Mouse (Mus musculus) embryonic facial prominence, embryonic 10.5 days (tissue): ENCODE results near the gene Mia. TPM values are rescaled to one million over a fixed set of nuclear protein-coding genes. Genes with fewer than 3 reads are reported as not detected.

Experiments
- DNase-seq: peaks from one replicate; pipeline ENCODE4 v3.0.0-alpha.2; 2017; ENCODE audit warnings: low spot score
- H3K27ac ChIP-seq: fragments of 300-500 bp; sonication (generic); replicated peaks from 2 replicates; pipeline ENCODE4 v1.5.1; 2016; ENCODE audit warnings: mild to moderate bottlenecking
- H3K27me3 ChIP-seq: fragments of 300-500 bp; sonication (generic); replicated peaks from 2 replicates; pipeline ENCODE4 v1.6.1; 2016; ENCODE audit warnings: low read depth, mild to moderate bottlenecking; ENCODE audit not compliant: poor library complexity, severe bottlenecking
- H3K36me3 ChIP-seq: fragments of 300-500 bp; sonication (generic); replicated peaks from 2 replicates; pipeline ENCODE4 v1.6.1; 2016; ENCODE audit warnings: mild to moderate bottlenecking, moderate library complexity
- H3K4me1 ChIP-seq: fragments of 300-500 bp; sonication (generic); 2 replicates; pipeline ENCODE4 v1.6.1; 2016
- H3K4me3 ChIP-seq: fragments of 300-500 bp; sonication (generic); 2 replicates; pipeline ENCODE4 v1.5.1; 2016; ENCODE audit warnings: mild to moderate bottlenecking, moderate library complexity
- H3K9me3 ChIP-seq: fragments of 300-500 bp; sonication (generic); 2 replicates; pipeline ENCODE4 v1.6.1; 2016; ENCODE audit warnings: mild to moderate bottlenecking
- WGBS: fragments of 180-500 bp; shearing (Covaris S2); methylation state at CpG from one replicate; pipeline ENCODE4 v1.1.7; 2016; 5-methylcytosine and 5-hydroxymethylcytosine counted together
- microRNA counts: library from miRNA; unstranded; fragments of <30 nt; microRNA quantifications from one replicate; lab custom pipeline; 2017
- microRNA-seq: library from miRNA; unstranded; fragments of <30 nt; microRNA quantifications from one replicate; pipeline ENCODE4, GENCODE M21; 2017
- polyA plus RNA-seq: library from polyadenylated mRNA; unstranded; fragments of >200 nt; fragmentation: Nextera tagmentation; extraction: Ambion mirVana; gene quantifications from 2 replicates; pipeline ENCODE4 v1.2.1, GENCODE M21; 2016

Mia gene
- polyA plus RNA-seq, 1 experiment from 2014 or later: 0.62 TPM

DNA sequence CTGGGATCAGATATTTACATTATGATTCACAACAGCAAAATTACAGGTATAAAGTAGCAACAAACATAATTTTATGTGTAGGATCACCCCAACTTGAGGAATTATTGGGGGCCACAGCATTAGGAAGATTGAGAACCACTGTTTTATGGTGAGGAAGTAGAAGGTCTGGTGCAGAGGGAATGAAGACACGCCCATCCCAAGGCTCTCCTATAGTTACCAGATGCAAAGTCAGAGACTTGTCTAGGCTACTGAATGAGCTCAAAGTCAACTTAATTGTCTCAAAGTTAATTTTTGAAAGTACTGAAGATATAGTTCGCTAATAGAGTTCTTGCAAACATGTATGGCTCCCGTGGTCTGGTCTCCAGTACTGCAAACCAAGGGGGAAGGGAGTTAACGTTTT lies 47.2 kb downstream of the Mia start:
- DNase-seq: no peak
- H3K4me3 ChIP-seq: no peak overlapping the region
- H3K9me3 ChIP-seq: no peaks in the 10 kb centered on the region
- no peaks in the 10 kb centered on the region for H3K36me3 ChIP-seq
- H3K27ac ChIP-seq: no peak overlapping the region
- no peaks in the 10 kb centered on the region for H3K4me1 ChIP-seq
- WGBS: 80% methylated on average over 4 of the region's 4 CpGs
- no peaks in the 10 kb centered on the region for H3K27me3 ChIP-seq

DNA sequence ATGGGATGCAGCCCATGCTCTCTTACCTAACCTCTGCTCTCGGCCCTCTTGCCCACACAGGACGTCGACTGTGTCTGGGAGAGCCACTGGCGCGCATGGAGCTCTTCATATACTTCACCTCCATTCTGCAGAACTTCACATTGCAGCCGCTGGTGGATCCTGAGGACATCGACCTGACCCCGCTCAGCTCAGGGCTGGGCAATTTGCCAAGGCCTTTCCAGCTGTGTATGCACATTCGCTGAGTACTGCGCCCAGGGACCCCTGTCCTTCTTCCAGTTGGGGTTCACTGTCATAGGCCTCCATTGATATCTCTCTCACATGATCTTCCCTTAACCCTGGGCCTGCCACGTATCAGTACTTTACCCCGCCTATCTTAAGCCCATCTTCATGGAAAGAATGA lies 47.8 kb downstream of the Mia start:
- 82% methylated on average over 12 of the region's 12 CpGs for WGBS
- Histone ChIP-seq H3K27ac (no peak overlapping the region), H3K9me3 (no peaks in the 10 kb centered on the region), H3K27me3 (no peaks in the 10 kb centered on the region), H3K36me3 (no peaks in the 10 kb centered on the region), H3K4me1 (no peaks in the 10 kb centered on the region), H3K4me3 (no peak overlapping the region)
- DNase-seq: no peak

DNA sequence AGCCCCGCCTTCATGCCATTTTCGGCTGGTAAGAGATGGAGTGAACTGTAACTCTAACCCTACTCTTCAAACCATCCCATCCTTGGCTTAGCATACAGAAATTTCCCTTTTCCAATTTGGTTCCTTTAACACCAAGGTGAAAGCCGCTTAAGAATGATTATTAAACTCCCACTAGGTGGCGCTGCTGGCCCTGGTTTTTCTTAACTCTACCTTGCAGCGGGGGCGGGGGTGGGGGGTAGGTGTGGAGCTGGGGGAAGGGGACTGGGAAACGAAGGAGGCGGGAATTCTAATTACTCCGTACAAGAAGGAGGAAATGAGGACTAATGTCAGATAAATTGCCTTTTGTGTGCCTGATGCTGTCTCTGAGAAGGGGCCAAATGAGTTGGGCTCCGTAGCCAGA lies 48.4 kb downstream of the Mia start:
- Histone ChIP-seq H3K4me1 (no peaks in the 10 kb centered on the region), H3K27ac (no peak overlapping the region), H3K4me3 (no peak overlapping the region), H3K36me3 (no peaks in the 10 kb centered on the region), H3K27me3 (no peaks in the 10 kb centered on the region), H3K9me3 (no peaks in the 10 kb centered on the region)
- DNase-seq: peak; percentile 68
- 16% methylated on average over 10 of the region's 10 CpGs for WGBS

DNA sequence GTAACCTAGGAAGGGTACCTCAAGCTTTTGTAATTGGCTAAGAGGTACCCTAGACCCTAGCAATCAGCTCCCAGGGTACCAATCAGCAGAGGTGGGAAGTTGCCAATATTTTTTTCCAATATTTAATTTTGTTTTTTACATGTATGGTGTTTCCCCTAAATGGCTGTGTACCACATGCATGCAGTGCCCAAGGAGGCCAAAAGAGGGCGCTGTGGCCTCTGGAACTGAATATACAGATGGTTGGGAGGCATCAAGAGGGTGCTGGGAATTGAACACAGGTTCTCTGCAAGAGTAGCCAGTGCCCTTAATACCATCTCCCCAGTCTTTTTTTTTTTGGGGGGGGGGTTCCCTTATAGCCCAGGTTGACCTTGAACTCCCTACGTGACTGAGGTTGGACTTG lies 49.6 kb downstream of the Mia start:
- H3K4me1 ChIP-seq: no peaks in the 10 kb centered on the region
- H3K27me3 ChIP-seq: no peaks in the 10 kb centered on the region
- H3K9me3 ChIP-seq: no peaks in the 10 kb centered on the region
- H3K4me3 ChIP-seq: no peak overlapping the region
- 65% methylated on average over 2 of the region's 2 CpGs for WGBS
- H3K27ac ChIP-seq: no peak overlapping the region
- DNase-seq: no peak
- no peaks in the 10 kb centered on the region for H3K36me3 ChIP-seq

DNA sequence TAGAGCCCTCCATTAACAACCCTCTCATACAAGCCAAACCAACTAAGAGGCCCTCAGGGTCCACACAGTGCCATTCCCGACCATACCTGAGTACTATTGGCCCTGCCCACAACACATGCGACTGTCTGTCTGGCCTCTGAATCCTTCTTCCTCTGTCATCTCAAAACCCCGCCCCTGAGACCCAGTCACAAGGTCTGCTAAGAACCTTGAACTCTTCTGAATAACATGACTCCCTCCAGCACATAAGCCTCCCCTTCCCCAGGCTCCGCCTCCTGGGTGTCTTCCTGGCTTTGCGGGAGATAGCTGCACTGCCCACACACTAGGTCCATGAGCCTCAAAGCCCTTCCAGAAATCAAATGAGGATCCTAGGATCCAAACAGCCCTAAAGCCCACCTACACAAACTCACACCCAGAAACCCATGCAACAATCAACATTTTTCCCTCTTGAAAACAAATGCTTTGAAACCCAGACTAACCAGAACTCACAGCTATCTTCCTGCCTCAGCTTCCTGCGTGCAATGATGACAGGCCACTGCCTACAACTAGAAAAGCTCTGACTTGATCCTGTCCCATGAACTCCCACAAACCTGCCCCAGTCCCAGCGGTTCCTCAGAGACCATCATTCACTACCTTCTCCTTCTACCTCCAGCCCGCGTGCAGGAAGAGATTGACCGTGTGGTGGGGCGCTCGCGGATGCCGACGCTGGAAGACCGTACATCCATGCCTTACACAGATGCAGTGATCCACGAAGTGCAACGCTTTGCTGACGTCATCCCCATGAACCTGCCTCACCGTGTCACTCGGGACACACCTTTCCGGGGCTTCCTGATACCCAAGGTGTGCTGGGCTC lies 50.2 kb downstream of the Mia start:
- no peaks in the 10 kb centered on the region for H3K36me3 ChIP-seq
- no peak for DNase-seq
- no peaks in the 10 kb centered on the region for H3K9me3 ChIP-seq
- no peaks in the 10 kb centered on the region for H3K27me3 ChIP-seq
- H3K27ac ChIP-seq: no peak overlapping the region
- no peak overlapping the region for H3K4me3 ChIP-seq
- no peaks in the 10 kb centered on the region for H3K4me1 ChIP-seq
- WGBS: 87% methylated on average over 22 of the region's 22 CpGs

DNA sequence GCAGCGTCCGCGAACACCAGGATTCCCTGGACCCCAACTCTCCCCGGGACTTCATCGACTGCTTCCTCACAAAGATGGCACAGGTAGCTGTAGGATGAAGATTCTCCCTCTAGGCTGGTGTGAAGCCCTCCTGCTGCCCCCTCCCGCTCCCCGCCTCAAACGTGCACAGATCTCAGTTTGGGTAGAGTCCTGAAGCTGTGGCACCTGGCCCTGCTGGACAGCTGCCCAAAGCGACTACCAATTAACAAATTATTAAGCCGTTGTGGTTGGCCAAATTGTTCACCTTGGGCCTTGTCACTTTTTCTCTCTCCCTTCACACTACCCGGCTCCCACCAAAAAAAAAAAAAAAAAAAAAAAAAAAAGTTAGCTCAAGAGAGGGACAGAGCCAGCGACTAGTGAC lies 51.1 kb downstream of the Mia start:
- WGBS: 88% methylated on average over 12 of the region's 12 CpGs
- DNase-seq: no peak
- Histone ChIP-seq H3K4me1 (no peaks in the 10 kb centered on the region), H3K36me3 (no peaks in the 10 kb centered on the region), H3K4me3 (no peak overlapping the region), H3K27me3 (no peaks in the 10 kb centered on the region), H3K27ac (no peak overlapping the region), H3K9me3 (no peaks in the 10 kb centered on the region)

MicroRNAs within 50 kb of the gene (microRNA counts, 519-probe panel; counts per million panel counts)
- microRNA mmu-miR-1191 (lab: Ali Mortazavi, UCI): 188 counts per million, percentile 57 among the panel's probes with 10 or more counts

Small RNAs within 50 kb of the gene (microRNA-seq; reads per million reads assigned to microRNA genes)
- gene Mir1191 (13.7 reads per million, percentile 25 among the genes with 10 or more reads in this experiment), gene Mir3101 (not detected)

Other genes with a start within 250 kb of the Mia start
- gene Cyp2a22, start 241.8 kb downstream of the Mia start, polyA plus RNA-seq: not detected in 2 replicates
- gene Cyp2a12, start 152.1 kb downstream of the Mia start, polyA plus RNA-seq: not detected in 2 replicates
- gene Cyp2f2, start 61.2 kb downstream of the Mia start, polyA plus RNA-seq: not detected in 2 replicates
- 0.09 and 0.16 TPM in 2 replicates for gene Cyp2t4, start 27.4 kb downstream of the Mia start, polyA plus RNA-seq
- gene Egln2, start 14.4 kb downstream of the Mia start, polyA plus RNA-seq: 77.5 and 81.3 TPM in 2 replicates
- 60.0 and 63.1 TPM in 2 replicates for gene Rab4b, start 2.3 kb downstream of the Mia start, polyA plus RNA-seq
- 1.3 TPM in 1 of 2 replicates, not detected in the other for gene Gm21983, start 71 bp downstream of the Mia start, polyA plus RNA-seq
- 4.3 and 4.7 TPM in 2 replicates for gene BC024978, start 14.6 kb upstream of the Mia start, polyA plus RNA-seq
- gene Snrpa, start 15.1 kb upstream of the Mia start, polyA plus RNA-seq: 415 and 427 TPM in 2 replicates
- 5.1 and 5.6 TPM in 2 replicates for gene Itpkc, start 47.5 kb upstream of the Mia start, polyA plus RNA-seq
- 18.4 and 18.7 TPM in 2 replicates for gene Coq8b, start 51.9 kb upstream of the Mia start, polyA plus RNA-seq
- gene Numbl, start 77.3 kb upstream of the Mia start, polyA plus RNA-seq: 14.8 and 15.0 TPM in 2 replicates
- 7.1 and 8.8 TPM in 2 replicates for gene Ltbp4, start 156.5 kb upstream of the Mia start, polyA plus RNA-seq
- 73.2 and 80.3 TPM in 2 replicates for gene Shkbp1, start 174.9 kb upstream of the Mia start, polyA plus RNA-seq
- not detected in 2 replicates for gene Gm20479, start 176.3 kb upstream of the Mia start, polyA plus RNA-seq